8 mouse cellular contexts compared by ENCODE assay signal in genomic region chr13:41358480-41359180, GRCm38 (mm10).
DNase-seq lines count a peak whose midpoint lies in the region; ATAC-seq lines count a peak whose summit lies in the region.

No protein-coding gene starts in this region.

- H3K9me3 ChIP-seq in hindbrain, embryonic 15.5 days: no peaks in the 10 kb centered on the region

- H3K36me3 ChIP-seq in hindbrain, embryonic 15.5 days: no peaks in the 10 kb centered on the region

- WGBS in hindbrain, embryonic 15.5 days: under 1% methylated on average over 42 of the region's 42 CpGs

- H3K27ac ChIP-seq in hindbrain, embryonic 15.5 days (replicated peaks): peak overlapping the region; percentile 94

- DNase-seq in WW6 (ENCODE audit: low read depth, low spot score): peak; percentile 84
- peak; percentile 87 to 88 for DNase-seq in cerebellum, postnatal 36 days
- DNase-seq in frontal cortex, postnatal 36 days (ENCODE audit: low spot score in 2 of 2): peak; percentile 92 to 97
- peak; percentile 86 for DNase-seq in left cerebral cortex, adult 11 months (ENCODE audit: low spot score)
- peak; percentile 98 for DNase-seq in lung, postnatal 36 days
- peak; percentile 96 for DNase-seq in retina, embryonic 14.5 days (ENCODE audit: low spot score)
- DNase-seq in thymus, postnatal 36 days: peak; percentile 91 to 93

- H3K9ac ChIP-seq in hindbrain, embryonic 15.5 days: peak overlapping the region; percentile 69

- H3K4me1 ChIP-seq in hindbrain, embryonic 15.5 days (replicated peaks): peaks cover 48% of the 10 kb centered on the region

- peak overlapping the region; percentile 78 for H3K4me2 ChIP-seq in hindbrain, embryonic 15.5 days

- H3K4me3 ChIP-seq in hindbrain, embryonic 15.5 days: peak overlapping the region; percentile 74

- peak; percentile 99 for ATAC-seq in hindbrain, embryonic 15.5 days (ENCODE audit: low FRiP score, low read depth)

- H3K27me3 ChIP-seq in hindbrain, embryonic 15.5 days: no peaks in the 10 kb centered on the region

Comparison
In these comparisons a context has a peak if more than half of its experiments do, and no peak if none do; other contexts are left out.
1. Peak in every context shown above with its lines: DNase-seq, ATAC-seq, H3K4me3 ChIP-seq and H3K27ac ChIP-seq.